Mouse (Mus musculus) kidney, postnatal 0 days (tissue): ENCODE measurements at regions not wholly inside any gene's neighbourhood (a gene's known extent, or its start where the extent isn't known, plus 50 kb on each side); places are given as distances from the start of the nearest gene placed in this dataset.
A peak's percentile ranks its signal among the peaks of the same experiment; 100 is the strongest.

Experiments
- ATAC-seq: fragments of 200-750 bp; cut with Nextera tagmentation; replicated peaks from 2 replicates; pipeline ENCODE4 v1.8.0; 2017; ENCODE audit warnings: low read depth, moderate number of reproducible peaks, moderate TSS enrichment, moderate library complexity; ENCODE audit not compliant: low FRiP score
- DNase-seq: peaks from one replicate; pipeline ENCODE4 v3.0.0-alpha.2; 2016; ENCODE audit warnings: low spot score
- H3K27ac ChIP-seq: fragments of 300-500 bp; sonication (generic); 2 replicates; pipeline ENCODE4 v1.5.1; 2014; ENCODE audit warnings: mild to moderate bottlenecking
- H3K27me3 ChIP-seq: fragments of 300-500 bp; sonication (generic); 2 replicates; pipeline ENCODE4 v1.6.1; 2014; ENCODE audit warnings: low read length, mixed read lengths; ENCODE audit not compliant: insufficient read depth
- H3K36me3 ChIP-seq: fragments of 300-500 bp; sonication (generic); 2 replicates; pipeline ENCODE4 v1.6.1; 2014; ENCODE audit warnings: low read length, mixed read lengths; ENCODE audit not compliant: insufficient read depth
- H3K4me1 ChIP-seq: fragments of 300-500 bp; sonication (generic); replicated peaks from 2 replicates; pipeline ENCODE4 v1.6.1; 2014; ENCODE audit warnings: antibody characterized with exemption, low read length, mixed read lengths; ENCODE audit not compliant: insufficient read depth
- H3K4me2 ChIP-seq: fragments of 300-500 bp; sonication (generic); 2 replicates; pipeline ENCODE4 v1.6.1; 2014; ENCODE audit warnings: mild to moderate bottlenecking, low read length, moderate library complexity, mixed read lengths
- H3K4me3 ChIP-seq: fragments of 300-500 bp; sonication (generic); replicated peaks from 2 replicates; pipeline ENCODE4 v1.5.1; 2014; ENCODE audit warnings: low read depth, low read length
- H3K9ac ChIP-seq: fragments of 300-500 bp; sonication (generic); 2 replicates; pipeline ENCODE4 v1.6.1; 2014; ENCODE audit warnings: low read depth, low read length
- H3K9me3 ChIP-seq: fragments of 300-500 bp; sonication (generic); replicated peaks from 2 replicates; pipeline ENCODE4 v1.6.1; 2016; ENCODE audit warnings: low read length, inconsistent platforms, mixed read lengths
- CTCF ChIP-seq: IDR thresholded peaks from 2 replicates; pipeline ENCODE4 v1.5.1; 2016; ENCODE audit warnings: antibody characterized with exemption, low read depth, mild to moderate bottlenecking, moderate library complexity
- WGBS: fragments of 180-500 bp; shearing (Covaris S2); extraction: QIAGEN DNeasy Blood & Tissue Kit; methylation state at CpG from one replicate; pipeline ENCODE4 v1.1.7; 2014; 5-methylcytosine and 5-hydroxymethylcytosine counted together

DNA sequence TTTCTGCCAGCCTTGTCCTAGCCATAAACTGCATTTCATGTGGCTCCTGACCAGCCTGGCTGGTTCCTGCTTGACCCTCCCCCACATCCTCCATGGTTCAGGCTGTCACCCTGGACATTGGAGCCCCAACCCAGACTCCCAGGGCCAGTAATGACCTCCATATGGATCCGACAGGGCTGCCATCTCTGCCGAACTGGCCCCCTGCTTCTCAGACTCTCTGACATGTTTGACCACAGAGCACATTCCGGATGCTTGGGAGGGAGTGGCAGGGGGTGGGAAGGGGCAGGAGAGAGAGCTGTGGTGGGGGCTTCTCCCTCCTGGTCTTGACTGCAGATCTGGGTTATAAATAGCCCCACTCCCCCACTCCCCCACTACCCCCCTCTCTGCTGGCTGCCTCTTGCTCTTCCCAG is 59.0 kb upstream of the Actrt2 start:
- Histone ChIP-seq H3K36me3 (no peaks in the 10 kb centered on the region), H3K9me3 (no peaks in the 10 kb centered on the region), H3K4me2 (no peak overlapping the region), H3K4me1 (no peaks in the 10 kb centered on the region), H3K9ac (no peak overlapping the region), H3K27me3 (no peaks in the 10 kb centered on the region), H3K4me3 (no peak overlapping the region), H3K27ac (no peak overlapping the region)
- DNase-seq (no peak), ATAC-seq (no peak)
- WGBS = 28% methylated on average over 3 of the region's 3 CpGs
- no peak for TF ChIP-seq CTCF

DNA sequence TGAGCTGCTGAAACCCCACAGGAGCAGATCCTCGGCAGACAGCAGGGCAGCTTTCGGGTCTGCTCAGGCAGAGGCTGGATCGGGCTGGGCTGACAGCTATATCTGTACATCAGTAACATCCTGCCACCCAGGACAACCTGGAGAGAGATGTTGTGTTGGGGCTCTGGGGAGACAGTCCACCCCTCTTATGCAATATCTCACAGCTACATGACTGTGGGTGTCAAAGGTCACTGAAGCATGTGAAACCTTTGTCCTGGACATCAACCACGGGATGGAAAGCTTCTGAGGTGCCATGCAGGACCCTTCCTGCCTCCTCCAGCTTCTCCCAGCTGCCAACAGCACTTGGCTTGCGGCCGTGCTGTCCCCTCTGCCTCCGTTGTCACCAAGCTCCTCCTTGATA is 60.3 kb upstream of the Actrt2 start:
- no peak for TF ChIP-seq CTCF
- Histone ChIP-seq H3K9ac (no peak overlapping the region), H3K27me3 (no peaks in the 10 kb centered on the region), H3K27ac (no peak overlapping the region), H3K9me3 (no peaks in the 10 kb centered on the region), H3K36me3 (no peaks in the 10 kb centered on the region), H3K4me2 (no peak overlapping the region), H3K4me1 (no peaks in the 10 kb centered on the region), H3K4me3 (no peak overlapping the region)
- ATAC-seq = no peak
- DNase-seq = no peak
- 76% methylated on average over 7 of the region's 7 CpGs for WGBS

- no peak for ATAC-seq
- H3K36me3 ChIP-seq = no peaks in the 10 kb centered on the region
- H3K27ac ChIP-seq = no peak overlapping the region
- H3K9ac ChIP-seq = no peak overlapping the region
- 87% methylated on average over 5 of the region's 5 CpGs for WGBS
- no peak for DNase-seq
- no peak overlapping the region for H3K4me2 ChIP-seq
- no peaks in the 10 kb centered on the region for H3K4me1 ChIP-seq
- no peaks in the 10 kb centered on the region for H3K9me3 ChIP-seq
- H3K4me3 ChIP-seq = no peak overlapping the region
- H3K27me3 ChIP-seq = no peaks in the 10 kb centered on the region
- TF ChIP-seq CTCF = no peak
Measured at GRCm38 (mm10) chr4:154730646-154731045, 63.0 kb upstream of the Actrt2 start.

DNA sequence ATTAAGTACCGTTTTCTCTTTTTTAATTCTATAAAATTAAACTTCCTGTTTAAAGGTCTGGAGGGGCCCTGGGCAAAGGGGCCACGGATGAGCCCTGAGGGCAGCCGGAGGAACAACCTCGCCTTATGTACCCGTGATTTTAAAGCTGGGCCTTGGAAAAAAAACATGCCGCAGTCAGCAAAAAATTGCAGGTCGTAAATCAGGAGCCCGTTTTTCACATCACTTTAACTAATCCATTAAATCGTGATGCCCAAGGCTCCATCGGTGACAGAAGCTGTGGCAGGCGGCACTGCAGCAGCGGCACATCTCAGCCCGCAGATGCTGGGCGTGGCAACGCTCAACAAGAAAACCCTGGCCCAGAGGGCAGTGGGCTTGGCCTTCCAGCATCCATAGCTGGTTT is 63.7 kb upstream of the Actrt2 start:
- ATAC-seq = no peak
- H3K27me3 ChIP-seq = no peaks in the 10 kb centered on the region
- no peak for TF ChIP-seq CTCF

GRCm38 (mm10) chr4:154736071-154736470 is 68.4 kb upstream of the Actrt2 start:
- no peak overlapping the region for H3K4me2 ChIP-seq
- TF ChIP-seq CTCF = no peak
- no peak for DNase-seq
- H3K36me3 ChIP-seq = no peaks in the 10 kb centered on the region
- H3K9me3 ChIP-seq = no peaks in the 10 kb centered on the region
- no peaks in the 10 kb centered on the region for H3K27me3 ChIP-seq
- H3K4me3 ChIP-seq = no peak overlapping the region
- 43% methylated on average over 6 of the region's 6 CpGs for WGBS
- ATAC-seq = no peak
- no peaks in the 10 kb centered on the region; the same call in 1 of the 2 replicates for H3K4me1 ChIP-seq
- no peak overlapping the region for H3K27ac ChIP-seq
- no peak overlapping the region for H3K9ac ChIP-seq

More for the DNA sequence above, 63.7 kb upstream of the Actrt2 start:
- no peak for DNase-seq
- H3K4me3 ChIP-seq = no peak overlapping the region
- no peak overlapping the region for H3K4me2 ChIP-seq
- H3K9ac ChIP-seq = no peak overlapping the region
- H3K36me3 ChIP-seq = no peaks in the 10 kb centered on the region
- WGBS = 30% methylated on average over 15 of the region's 15 CpGs
- H3K9me3 ChIP-seq = no peaks in the 10 kb centered on the region
- H3K27ac ChIP-seq = no peak overlapping the region
- H3K4me1 ChIP-seq = no peaks in the 10 kb centered on the region; the same call in 1 of the 2 replicates

DNA sequence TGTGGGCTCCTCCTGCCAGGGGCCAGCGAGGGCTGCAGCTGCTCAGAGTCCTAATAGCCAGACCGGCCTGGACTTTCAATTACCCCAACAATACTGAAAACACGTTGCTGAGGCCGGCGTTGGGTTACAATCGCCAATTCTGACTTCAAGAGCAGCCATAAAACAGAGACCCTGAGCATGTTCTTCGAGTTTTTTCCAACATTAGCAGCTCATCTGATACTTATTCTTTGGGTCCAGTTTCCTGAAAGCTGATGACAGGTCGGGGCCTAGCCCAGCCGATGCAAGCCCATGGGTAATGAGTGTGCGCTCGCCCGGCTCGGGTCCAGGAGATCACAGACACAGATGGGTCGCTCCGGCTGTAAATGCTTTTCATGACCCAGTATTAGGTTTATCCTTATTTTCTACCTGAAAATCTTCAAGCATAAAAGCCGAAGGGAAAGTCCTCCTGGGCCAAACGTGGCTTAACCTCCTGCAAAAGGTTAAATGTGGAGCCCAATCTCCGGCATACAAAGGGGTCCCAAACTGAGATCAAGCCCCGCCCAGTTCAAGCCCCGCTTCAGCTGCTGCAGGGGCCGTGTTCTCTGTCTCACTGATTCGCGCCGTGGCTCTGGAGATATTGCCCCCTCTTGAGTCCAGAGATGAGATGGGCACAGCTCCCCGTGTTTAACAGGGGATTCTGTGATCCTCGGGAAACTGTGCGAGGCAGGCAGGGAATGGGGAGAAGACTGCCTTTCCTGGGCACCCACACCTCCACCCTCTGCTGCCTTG is 73.6 kb upstream of the Actrt2 start:
- no peak for ATAC-seq
- 16% methylated on average over 27 of the region's 27 CpGs for WGBS
- Histone ChIP-seq H3K9ac (no peak overlapping the region), H3K27ac (no peak overlapping the region), H3K4me1 (no peaks in the 10 kb centered on the region; the same call in 1 of the 2 replicates), H3K4me2 (no peak overlapping the region), H3K27me3 (peaks cover 8% of the 10 kb centered on the region; the same call in 1 of the 2 replicates), H3K4me3 (no peak overlapping the region), H3K9me3 (no peaks in the 10 kb centered on the region), H3K36me3 (no peaks in the 10 kb centered on the region)
- peak; percentile 14; the same call in 1 of the 2 replicates for TF ChIP-seq CTCF
- peak; percentile 47 for DNase-seq
